Mouse (Mus musculus) MEL (cell line): ENCODE data around the gene Tarbp1. TPM values are rescaled to one million over a fixed set of nuclear protein-coding genes. Genes with fewer than 3 reads are reported as not detected.

ENCODE experiments used
- DNase-seq: peaks from one replicate; pipeline ENCODE4 v3.0.0; 2011; ENCODE audit warnings: low read depth, low spot score
- H3K27ac ChIP-seq: 2 replicates; pipeline ENCODE4 v1.5.1; 2012; ENCODE audit warnings: low read depth, mild to moderate bottlenecking, control low read depth, low read length, moderate library complexity; ENCODE audit not compliant: control insufficient read depth
- H3K27me3 ChIP-seq, 2 experiments: fragments of 150-350 bp in 1 of 2; sonication (generic) in 1 of 2; 2 replicates each; pipeline ENCODE4 v1.6.1; 2012; ENCODE audit warnings: low read length in 2 of 2, mild to moderate bottlenecking in 2 of 2, improper control_type of control experiment in 1 of 2, moderate library complexity in 1 of 2; ENCODE audit not compliant: insufficient read depth in 2 of 2, control insufficient read depth in 1 of 2
- H3K36me3 ChIP-seq, 2 experiments: 2 replicates each; pipeline ENCODE4 v1.6.1; 2012 to 2014; ENCODE audit warnings: low read length in 2 of 2, improper control_type of control experiment in 1 of 2, inconsistent platforms in 1 of 2, mild to moderate bottlenecking in 1 of 2; ENCODE audit not compliant: insufficient read depth in 2 of 2, control insufficient read depth in 1 of 2
- H3K4me1 ChIP-seq, 2 experiments: fragments of 150-350 bp in 1 of 2; sonication (generic) in 1 of 2; 2 replicates each; pipeline ENCODE4 v1.6.1; 2012; ENCODE audit warnings: low read length in 2 of 2, improper control_type of control experiment in 1 of 2, mild to moderate bottlenecking in 1 of 2; ENCODE audit not compliant: insufficient read depth in 2 of 2, control insufficient read depth in 1 of 2
- H3K4me3 ChIP-seq, 2 experiments: fragments of 150-350 bp in 1 of 2; sonication (generic) in 1 of 2; 2 replicates each; pipeline ENCODE4 v1.5.1; 2012; ENCODE audit warnings: low read depth in 2 of 2, low read length in 2 of 2, mild to moderate bottlenecking in 2 of 2, moderate library complexity in 2 of 2, control low read depth in 1 of 2, improper control_type of control experiment in 1 of 2; ENCODE audit not compliant: control insufficient read depth in 1 of 2, insufficient read depth in 1 of 2
- H3K79me2 ChIP-seq: 2 replicates; pipeline ENCODE4 v1.6.1; 2012; ENCODE audit warnings: mild to moderate bottlenecking, low read length, moderate library complexity; ENCODE audit not compliant: control insufficient read depth, poor library complexity, insufficient read depth
- H3K9ac ChIP-seq: 2 replicates; pipeline ENCODE4 v1.6.1; 2012; ENCODE audit warnings: low read depth, mild to moderate bottlenecking, control low read depth, low read length, moderate library complexity; ENCODE audit not compliant: control insufficient read depth, poor library complexity, severe bottlenecking
- H3K9me3 ChIP-seq: fragments of 150-350 bp; sonication (generic); replicated peaks from 2 replicates; pipeline ENCODE4 v1.6.1; 2012; ENCODE audit warnings: mild to moderate bottlenecking, low read length, improper control_type of control experiment, moderate library complexity; ENCODE audit not compliant: insufficient read depth
- BHLHE40 ChIP-seq: IDR thresholded peaks from 2 replicates; pipeline ENCODE4 v1.6.1; 2012; ENCODE audit warnings: low read depth, mild to moderate bottlenecking, inconsistent platforms, low read length, improper control_type of control experiment, borderline replicate concordance
- CHD1 ChIP-seq: IDR thresholded peaks from 2 replicates; pipeline ENCODE4 v1.6.1; 2012; ENCODE audit warnings: low read depth, mild to moderate bottlenecking, inconsistent platforms, low read length, improper control_type of control experiment
- CHD2 ChIP-seq: IDR thresholded peaks from 2 replicates; pipeline ENCODE4 v1.6.1; 2011; ENCODE audit warnings: low read length, improper control_type of control experiment
- CTCF ChIP-seq, 3 experiments: IDR thresholded peaks in 2 of 3; conservative IDR thresholded peaks in 1 of 3; 2 replicates each; pipeline ENCODE4 v1.5.1; 2011 to 2012; ENCODE audit warnings: low read length in 3 of 3, low read depth in 2 of 3, mild to moderate bottlenecking in 2 of 3, improper control_type of control experiment in 1 of 3, inconsistent platforms in 1 of 3, mixed read lengths in 1 of 3, moderate library complexity in 1 of 3; ENCODE audit not compliant: control insufficient read depth in 1 of 3, insufficient read depth in 1 of 3, poor library complexity in 1 of 3, severe bottlenecking in 1 of 3
- E2F4 ChIP-seq: IDR thresholded peaks from 2 replicates; pipeline ENCODE4 v1.6.1; 2011; ENCODE audit warnings: low read depth, low read length, improper control_type of control experiment, borderline replicate concordance
- ELF1 ChIP-seq: IDR thresholded peaks from 2 replicates; pipeline ENCODE4 v1.6.1; 2014; ENCODE audit warnings: low read depth, mild to moderate bottlenecking, inconsistent platforms, low read length, improper control_type of control experiment, moderate library complexity
- EP300 ChIP-seq, 2 experiments: IDR thresholded peaks; 2 replicates each; pipeline ENCODE4 v1.6.1; 2011; ENCODE audit warnings: improper control_type of control experiment in 2 of 2, low read length in 2 of 2, low read depth in 1 of 2, mild to moderate bottlenecking in 1 of 2
- GABPA ChIP-seq: IDR thresholded peaks from 2 replicates; pipeline ENCODE4 v1.6.1; 2012; ENCODE audit warnings: low read depth, mild to moderate bottlenecking, inconsistent platforms, low read length, improper control_type of control experiment, moderate library complexity
- KAT2A ChIP-seq: conservative IDR thresholded peaks from 2 replicates; pipeline ENCODE4 v1.6.1; 2012; ENCODE audit warnings: low read depth, low read length, improper control_type of control experiment, inconsistent platforms
- MAFK ChIP-seq: IDR thresholded peaks from 2 replicates; pipeline ENCODE4 v1.6.1; 2011; ENCODE audit warnings: low read depth, mild to moderate bottlenecking, low read length, improper control_type of control experiment, borderline replicate concordance
- MAX ChIP-seq: IDR thresholded peaks from 2 replicates; pipeline ENCODE4 v1.6.1; 2011; ENCODE audit warnings: low read length, improper control_type of control experiment
- MEF2A ChIP-seq: IDR thresholded peaks from 2 replicates; pipeline ENCODE4 v1.6.1; 2014; ENCODE audit warnings: low read depth, mild to moderate bottlenecking, inconsistent platforms, low read length, improper control_type of control experiment; ENCODE audit not compliant: poor library complexity, insufficient replicate concordance, severe bottlenecking; ENCODE audit errors: extremely low read depth
- MYB ChIP-seq: IDR thresholded peaks from 2 replicates; pipeline ENCODE4 v1.6.1; 2011; ENCODE audit warnings: mild to moderate bottlenecking, low read depth, low read length, improper control_type of control experiment
- NELFE ChIP-seq: IDR thresholded peaks from 2 replicates; pipeline ENCODE4 v1.6.1; 2011; ENCODE audit warnings: low read depth, low read length, improper control_type of control experiment
- NRF1 ChIP-seq: IDR thresholded peaks from 2 replicates; pipeline ENCODE4 v1.6.1; 2014; ENCODE audit warnings: low read depth, mild to moderate bottlenecking, inconsistent platforms, low read length, improper control_type of control experiment, moderate library complexity; ENCODE audit not compliant: poor library complexity, insufficient read depth, severe bottlenecking
- POLR2AphosphoS2 ChIP-seq: IDR thresholded peaks from 2 replicates; pipeline ENCODE4 v1.6.1; 2011; ENCODE audit warnings: low read length, improper control_type of control experiment
- POLR2AphosphoS5 ChIP-seq: IDR thresholded peaks from 2 replicates; pipeline ENCODE4 v1.6.1; 2012; ENCODE audit warnings: low read depth, borderline replicate concordance, mild to moderate bottlenecking, inconsistent platforms, low read length, moderate library complexity, mixed read lengths
- RCOR1 ChIP-seq: IDR thresholded peaks from 2 replicates; pipeline ENCODE4 v1.6.1; 2012; ENCODE audit warnings: low read depth, mild to moderate bottlenecking, inconsistent platforms, low read length, improper control_type of control experiment
- SIN3A ChIP-seq: IDR thresholded peaks from 2 replicates; pipeline ENCODE4 v1.6.1; 2012; ENCODE audit warnings: low read length, improper control_type of control experiment, inconsistent platforms
- SMC3 ChIP-seq: IDR thresholded peaks from 2 replicates; pipeline ENCODE4 v1.6.1; 2011; ENCODE audit warnings: low read depth, low read length, improper control_type of control experiment
- TBP ChIP-seq: IDR thresholded peaks from 2 replicates; pipeline ENCODE4 v1.8.0; 2011; ENCODE audit warnings: low read depth, low read length, improper control_type of control experiment
- TCF12 ChIP-seq: IDR thresholded peaks from 2 replicates; pipeline ENCODE4 v1.6.1; 2014; ENCODE audit warnings: low read depth, mild to moderate bottlenecking, inconsistent platforms, low read length, improper control_type of control experiment, moderate library complexity
- USF1 ChIP-seq: IDR thresholded peaks from 2 replicates; pipeline ENCODE4 v1.6.1; 2014; ENCODE audit warnings: low read depth, mild to moderate bottlenecking, inconsistent platforms, low read length, improper control_type of control experiment, moderate library complexity
- USF2 ChIP-seq, 2 experiments: IDR thresholded peaks; 2 replicates each; pipeline ENCODE4 v1.6.1; 2011 to 2012; ENCODE audit warnings: improper control_type of control experiment in 2 of 2, low read length in 2 of 2, borderline replicate concordance in 1 of 2, inconsistent platforms in 1 of 2, low read depth in 1 of 2, mild to moderate bottlenecking in 1 of 2; ENCODE audit not compliant: insufficient read depth in 1 of 2
- ZC3H11A ChIP-seq: IDR thresholded peaks from 2 replicates; pipeline ENCODE4 v1.6.1; 2012; ENCODE audit warnings: low read depth, mild to moderate bottlenecking, inconsistent platforms, low read length, improper control_type of control experiment
- ZNF384 ChIP-seq: IDR thresholded peaks from 2 replicates; pipeline ENCODE4 v1.6.1; 2012; ENCODE audit warnings: low read depth, mild to moderate bottlenecking, inconsistent platforms, low read length, improper control_type of control experiment
- polyA plus RNA-seq, 2 experiments: library from polyadenylated mRNA; stranded (reverse) in 1 of 2; unstranded in 1 of 2; fragments of >175 nt in 1 of 2; fragments of >200 nt in 1 of 2; gene quantifications; 2 replicates each; pipeline versions ENCODE4 v1.2.1 to v1.2.4; 2012; ENCODE audit warnings: low replicate concordance in 2 of 2, low read depth in 1 of 2; ENCODE audit not compliant: insufficient read length in 2 of 2, insufficient read depth in 1 of 2, missing spikeins in 1 of 2
- total RNA-seq: library from RNA; depleted of rRNA; stranded (reverse); fragments of 300-350 nt; gene quantifications from 2 replicates; pipeline ENCODE4 v1.2.3, GENCODE M21; 2012

The Tarbp1 gene
- total and polyA plus RNA-seq, 3 experiments = 5.4 to 8.4 TPM; not detected in 1

DNA sequence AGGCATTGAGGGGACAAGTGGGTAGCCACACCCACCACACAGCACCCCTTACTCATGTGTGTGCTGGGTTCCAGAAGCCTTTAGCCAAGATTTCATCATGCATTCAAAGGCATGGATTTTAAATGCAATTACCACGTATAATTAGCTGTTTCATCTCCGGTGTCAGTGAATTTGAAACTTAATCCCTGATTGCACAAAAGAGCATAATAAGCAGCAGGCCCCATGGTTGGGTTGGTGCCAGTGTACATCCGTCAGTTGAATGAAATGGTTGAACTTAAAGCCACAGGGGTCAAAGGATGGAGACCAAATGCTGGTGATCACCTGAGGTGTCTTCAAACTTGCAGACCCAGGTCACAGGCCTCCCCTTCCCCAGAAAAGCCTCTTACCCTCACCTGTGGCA, 36.0 kb upstream of the Tarbp1 start:
- Histone ChIP-seq H3K27ac (no peak overlapping the region), H3K79me2 (no peaks in the 10 kb centered on the region), H3K9me3 (no peaks in the 10 kb centered on the region), H3K9ac (no peak overlapping the region), H3K4me3 (no peak overlapping the region), H3K27me3 (no peaks in the 10 kb centered on the region), H3K36me3 (no peaks in the 10 kb centered on the region), H3K4me1 (peaks cover 0 to 5% of the 10 kb centered on the region in 2 experiments; a peak in 1 of 4 replicates)
- TF ChIP-seq RCOR1 = no peak
- TF ChIP-seq ELF1 = no peak
- TF ChIP-seq MYB = no peak
- TF ChIP-seq TCF12 = no peak
- no peak for TF ChIP-seq POLR2AphosphoS5
- no peak for TF ChIP-seq SMC3
- no peak for TF ChIP-seq TBP
- no peak for TF ChIP-seq MAFK
- TF ChIP-seq EP300 (IDR thresholded peaks at IDR 0.05; ENCODE audit: low read depth in 1 of 2, low read length in 2 of 2) = no peak
- no peak for TF ChIP-seq ZNF384
- TF ChIP-seq E2F4 = no peak
- TF ChIP-seq NELFE = no peak
- no peak for TF ChIP-seq MEF2A
- TF ChIP-seq CTCF (IDR thresholded peaks at IDR 0.05 in 2 of 3, conservative IDR thresholded peaks at IDR 0.05 in 1 of 3; ENCODE audit: control insufficient read depth in 1 of 3, insufficient read depth in 1 of 3, low read depth in 2 of 3, low read length in 3 of 3, poor library complexity in 1 of 3, severe bottlenecking in 1 of 3) = no peak
- TF ChIP-seq MAX = no peak
- TF ChIP-seq NRF1 = no peak
- TF ChIP-seq CHD2 = no peak
- TF ChIP-seq BHLHE40 = no peak
- TF ChIP-seq POLR2AphosphoS2 = no peak
- no peak for TF ChIP-seq KAT2A
- DNase-seq = no peak

DNA sequence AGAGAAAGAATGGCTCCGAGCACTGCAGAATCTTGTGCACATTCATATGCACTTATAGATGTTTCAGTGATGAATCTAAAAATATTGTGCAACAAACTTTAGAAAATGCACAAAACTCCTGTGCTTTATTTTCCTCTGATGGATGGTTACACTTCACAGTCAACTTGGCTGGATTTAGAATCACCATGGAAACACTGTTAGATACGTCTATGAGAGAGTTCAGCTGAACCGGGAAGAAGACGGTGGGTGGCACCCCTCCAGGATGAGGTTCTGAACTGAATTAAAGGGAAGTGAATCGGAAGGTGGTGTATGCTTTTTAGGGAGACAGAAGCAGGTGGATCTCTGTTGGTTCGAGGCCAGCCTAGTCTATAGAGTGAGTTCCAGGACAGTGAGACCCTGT, 34.8 kb upstream of the Tarbp1 start:
- Histone ChIP-seq H3K4me1 (no peaks in the 10 kb centered on the region), H3K9me3 (no peaks in the 10 kb centered on the region), H3K4me3 (no peak overlapping the region), H3K27ac (no peak overlapping the region)
- no peak for DNase-seq
- TF ChIP-seq SMC3 = no peak
- TF ChIP-seq MAX = no peak
- no peak for TF ChIP-seq USF1
- TF ChIP-seq ZC3H11A = no peak
- no peak for TF ChIP-seq POLR2AphosphoS2
- TF ChIP-seq GABPA = no peak
- TF ChIP-seq NRF1 = no peak
- TF ChIP-seq SIN3A = no peak
- TF ChIP-seq CHD2 = no peak
- TF ChIP-seq CHD1 = no peak
- TF ChIP-seq USF2 (IDR thresholded peaks at IDR 0.05; ENCODE audit: borderline replicate concordance in 1 of 2, insufficient read depth in 1 of 2, low read depth in 1 of 2, low read length in 2 of 2) = no peak
- no peak for TF ChIP-seq MYB
- TF ChIP-seq RCOR1 = no peak
- no peak for TF ChIP-seq CTCF (IDR thresholded peaks at IDR 0.05 in 2 of 3, conservative IDR thresholded peaks at IDR 0.05 in 1 of 3; ENCODE audit: control insufficient read depth in 1 of 3, insufficient read depth in 1 of 3, low read depth in 2 of 3, low read length in 3 of 3, poor library complexity in 1 of 3, severe bottlenecking in 1 of 3)
- no peak for TF ChIP-seq NELFE
- TF ChIP-seq, all 39 proteins: peak for 0
- Histone ChIP-seq H3K27me3 (no peaks in the 10 kb centered on the region), H3K36me3 (no peaks in the 10 kb centered on the region), H3K9ac (no peak overlapping the region), H3K79me2 (no peaks in the 10 kb centered on the region)
